Mouse (Mus musculus): ENCODE measurements around the gene Slc35a5.
A peak's percentile ranks its signal among the peaks of the same experiment; 100 is the strongest.

Gene Slc35a5

GRCm38 (mm10) chr16:45117200-45117599 lies 41.3 kb downstream of the Slc35a5 start:
- no peak for DNase-seq (ENCODE audit: low read depth)

- DNase-seq (ENCODE audit: low read depth), result no peak
Observed at GRCm38 (mm10) chr16:45110498-45110897, 48.0 kb downstream of the Slc35a5 start.

- no peak for DNase-seq (ENCODE audit: low read depth)
Observed at GRCm38 (mm10) chr16:45108203-45108878, 50.2 kb downstream of the Slc35a5 start.

- DNase-seq (ENCODE audit: low read depth), result no peak
Observed at GRCm38 (mm10) chr16:45104993-45105392, 53.5 kb downstream of the Slc35a5 start.

GRCm38 (mm10) chr16:45100892-45101291 lies 57.6 kb downstream of the Slc35a5 start:
- DNase-seq (ENCODE audit: low read depth), result no peak

- no peak for DNase-seq (ENCODE audit: low read depth)
Observed at GRCm38 (mm10) chr16:45098886-45099210, 59.7 kb downstream of the Slc35a5 start.

- no peak for DNase-seq (ENCODE audit: low read depth)
Observed at GRCm38 (mm10) chr16:45098186-45098885, 60.2 kb downstream of the Slc35a5 start.

GRCm38 (mm10) chr16:45097467-45097866 lies 61.0 kb downstream of the Slc35a5 start:
- DNase-seq (ENCODE audit: low read depth), result no peak

- DNase-seq (ENCODE audit: low read depth), result no peak
Observed at GRCm38 (mm10) chr16:45095561-45096482, 62.7 kb downstream of the Slc35a5 start.

- no peak for DNase-seq (ENCODE audit: low read depth)
Observed at GRCm38 (mm10) chr16:45095030-45095429, 63.5 kb downstream of the Slc35a5 start.

- DNase-seq (ENCODE audit: low read depth), result no peak
Observed at GRCm38 (mm10) chr16:45094136-45094756, 64.3 kb downstream of the Slc35a5 start.

- DNase-seq (ENCODE audit: low read depth), result no peak
Observed at GRCm38 (mm10) chr16:45093137-45093731, 65.3 kb downstream of the Slc35a5 start, which contains the start of gene Ccdc80. Gene Ccdc80 (plus strand): TSS chr16:45093402.

GRCm38 (mm10) chr16:45090005-45090404 lies 68.5 kb downstream of the Slc35a5 start:
- DNase-seq (ENCODE audit: low read depth), result peak; percentile 63
